Mouse (Mus musculus): ENCODE measurements at regions not wholly inside any gene's neighbourhood (a gene's known extent, or its start where the extent isn't known, plus 50 kb on each side); places are given as distances from the start of the nearest gene placed in this dataset.
"Not testable (repeated sequence)": the region's sequence is repeated elsewhere in the genome, so short reads cannot be mapped to it uniquely, and the experiment has no call there.

GRCm38 (mm10) chr3:101224091-101224490 lies 63.6 kb downstream of the Cd2 start:
- peak; percentile 48 for DNase-seq (ENCODE audit: low read depth, low spot score)

DNA sequence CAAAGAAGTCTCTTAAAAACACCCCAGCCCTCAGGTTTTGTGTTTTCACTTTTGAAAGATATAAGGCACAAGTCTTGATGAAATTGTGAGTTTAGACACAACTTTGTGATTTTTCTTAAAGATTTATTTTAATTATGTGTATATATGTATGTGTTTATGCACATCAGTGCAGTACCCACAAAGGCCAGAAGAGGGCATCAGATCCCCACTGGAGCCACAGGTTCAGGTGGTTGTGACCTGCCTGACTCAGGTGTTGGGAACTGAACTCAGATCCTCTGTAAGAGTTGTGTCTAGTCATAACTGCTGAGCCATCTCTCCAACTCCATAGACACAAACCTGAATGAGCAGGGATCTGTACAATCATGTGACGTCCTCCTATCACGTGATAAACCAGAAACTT lies 67.8 kb downstream of the Cd2 start:
- DNase-seq (ENCODE audit: low read depth, low spot score), result peak; percentile 30

DNA sequence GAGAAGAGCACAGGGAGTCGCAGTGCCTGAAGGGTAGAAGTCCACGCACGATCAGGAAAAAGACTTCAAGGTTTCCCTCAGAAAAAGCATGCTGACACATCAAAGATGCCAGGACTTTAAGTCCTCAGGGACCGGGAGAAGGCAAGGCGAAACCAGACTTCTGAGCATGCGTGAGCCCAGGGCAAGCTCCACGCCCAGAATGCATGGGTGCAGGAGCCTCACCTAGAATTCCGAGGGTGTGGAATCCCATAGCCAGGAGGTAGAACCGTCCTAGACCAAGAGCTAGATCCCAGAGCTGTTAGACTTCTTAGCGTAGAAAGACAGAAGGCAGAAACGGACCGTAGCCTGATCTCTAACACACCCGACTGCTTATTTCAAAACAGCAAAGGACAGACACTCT lies 71.0 kb downstream of the Cd2 start:
- no peak for DNase-seq (ENCODE audit: low read depth, low spot score)

GRCm38 (mm10) chr3:101213212-101213562 lies 74.6 kb downstream of the Cd2 start:
- no peak for DNase-seq (ENCODE audit: low read depth, low spot score)

DNA sequence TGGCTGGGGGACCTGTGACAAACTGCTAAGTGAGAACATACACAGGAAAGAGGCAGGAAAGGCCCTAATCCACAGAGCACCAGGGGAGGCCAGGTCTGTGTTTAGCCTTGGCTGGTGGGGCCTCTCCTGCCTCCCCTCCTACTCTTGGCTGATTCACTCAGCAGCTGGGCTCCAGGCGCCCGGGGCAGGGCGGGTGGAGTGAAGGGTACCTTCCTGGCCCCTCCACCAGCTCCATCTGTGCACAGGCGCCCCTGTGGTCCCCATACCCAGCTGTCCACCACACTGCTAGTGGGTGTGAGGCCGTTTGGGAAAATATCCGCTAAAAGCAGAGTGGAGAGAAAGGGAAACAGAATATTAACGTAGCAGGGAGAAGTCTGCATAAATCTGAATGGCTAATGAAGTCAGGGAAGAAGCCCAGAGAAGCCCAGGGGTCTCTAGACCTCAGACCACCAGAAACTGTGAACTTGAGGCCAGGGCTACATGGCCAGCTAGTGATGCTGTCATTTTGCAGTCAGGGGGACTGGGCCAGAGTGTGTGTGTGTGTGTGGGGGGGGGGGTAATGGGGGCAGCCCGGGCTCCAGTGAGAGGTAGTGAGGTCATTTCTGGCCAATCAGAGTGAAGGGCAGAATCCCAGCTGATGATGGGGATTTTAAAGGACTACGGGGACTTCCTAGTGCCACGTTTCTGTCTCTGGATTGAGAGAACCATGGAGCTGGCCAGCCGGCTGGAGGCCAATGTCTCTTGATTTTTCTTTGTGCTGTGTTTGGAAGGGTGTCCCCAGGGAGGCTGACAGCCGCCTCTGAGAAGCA lies 75.1 kb downstream of the Cd2 start:
- DNase-seq (ENCODE audit: low read depth, low spot score), result no peak

DNA sequence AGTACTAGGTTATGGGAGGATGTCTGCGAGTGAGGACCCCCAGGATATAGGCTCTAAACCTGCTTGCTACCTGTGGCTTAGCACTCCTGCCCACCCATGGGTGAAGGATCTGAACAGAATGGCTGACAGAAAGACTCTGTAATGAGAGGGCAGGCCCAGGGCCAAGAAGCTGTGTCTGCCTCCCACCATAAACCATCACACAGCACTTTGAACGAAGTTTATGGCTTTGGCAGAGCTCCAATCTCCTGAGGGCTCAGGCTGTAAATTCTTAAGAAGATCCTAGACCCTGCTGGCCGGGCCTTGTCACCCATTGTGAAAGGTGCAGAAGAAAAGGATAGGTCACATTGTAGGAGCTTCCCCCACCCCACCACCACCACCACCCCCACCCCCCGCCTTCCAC lies 75.8 kb downstream of the Cd2 start:
- DNase-seq (ENCODE audit: low read depth, low spot score), result no peak

- no peak for DNase-seq (ENCODE audit: low read depth, low spot score)
Measured at GRCm38 (mm10) chr3:101209546-101209945, 78.2 kb downstream of the Cd2 start.

DNA sequence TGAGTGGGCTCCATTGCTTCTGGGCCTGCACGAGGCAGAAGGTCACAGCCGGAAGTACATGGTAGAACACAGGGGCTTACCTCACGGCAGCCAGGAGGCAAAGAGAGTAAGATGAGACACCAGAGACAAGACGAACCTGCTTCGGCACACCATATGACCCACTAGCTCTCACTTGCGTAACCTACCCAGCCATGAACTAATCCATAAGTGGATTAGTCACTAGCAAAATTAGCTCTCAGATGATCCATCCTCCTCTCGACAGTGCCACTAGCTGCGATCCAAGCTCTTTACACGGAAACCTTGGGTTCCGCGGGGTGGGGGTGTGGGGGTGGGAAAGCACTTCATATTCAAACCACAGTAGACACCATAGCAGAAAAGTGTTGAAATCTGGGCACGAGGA lies 79.0 kb downstream of the Cd2 start:
- DNase-seq (ENCODE audit: low read depth, low spot score), result no peak

GRCm38 (mm10) chr3:101206172-101206571 lies 81.6 kb downstream of the Cd2 start:
- DNase-seq (ENCODE audit: low read depth, low spot score), result not testable (repeated sequence)

DNA sequence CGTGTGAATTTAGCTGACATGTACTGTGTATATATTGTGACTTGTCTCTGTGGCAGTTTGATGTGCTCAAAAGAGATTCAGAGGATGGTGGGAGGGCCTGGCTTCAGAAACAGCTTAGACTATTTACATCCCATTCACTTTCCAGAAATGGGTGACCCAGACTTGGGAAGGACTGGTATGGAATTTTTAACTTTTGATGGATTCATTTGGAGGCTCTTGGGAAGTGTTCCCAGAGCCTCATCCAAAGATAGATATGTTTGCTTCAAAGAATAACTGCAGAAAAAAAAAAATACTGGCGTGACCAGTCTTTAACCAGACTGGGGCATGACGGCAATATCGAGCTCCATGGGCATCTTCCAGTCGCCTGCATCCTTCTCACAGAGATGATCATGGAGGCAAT lies 84.6 kb upstream of the Ptgfrn start:
- DNase-seq (ENCODE audit: low read depth, low spot score), result no peak

GRCm38 (mm10) chr3:101194319-101194718 lies 84.2 kb upstream of the Ptgfrn start:
- no peak for DNase-seq (ENCODE audit: low read depth, low spot score)

DNA sequence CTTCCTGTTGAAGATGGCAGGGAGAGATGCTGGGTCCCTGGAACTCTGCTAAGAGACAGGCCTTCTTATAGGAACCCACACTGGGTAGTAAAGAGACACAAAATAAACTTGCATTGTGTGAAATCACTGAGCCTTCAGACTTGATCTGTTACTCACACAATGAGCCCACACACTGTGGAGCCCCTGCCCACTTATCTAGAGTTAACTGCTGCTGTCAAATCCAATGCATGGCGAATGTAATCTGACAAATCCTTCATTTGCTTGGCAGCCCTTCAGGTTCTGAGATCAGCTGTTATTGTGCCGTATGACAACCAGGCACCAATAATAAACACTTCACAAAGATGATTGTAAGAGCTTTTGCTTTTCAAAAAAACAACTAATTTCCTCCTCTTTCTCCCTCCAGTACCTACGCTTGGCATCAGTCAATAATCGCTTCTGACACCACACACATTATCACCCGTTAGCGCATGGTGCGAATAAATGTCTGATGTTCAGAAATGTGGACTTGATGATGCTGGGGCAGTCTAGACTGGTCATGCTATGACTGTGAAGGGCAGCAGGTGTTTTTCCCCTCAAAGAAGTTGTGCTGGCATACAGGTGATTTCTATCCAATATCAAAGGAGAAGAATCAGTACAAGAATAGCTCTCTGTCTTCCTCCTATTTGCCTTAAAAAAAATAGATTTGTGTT lies 81.4 kb upstream of the Ptgfrn start:
- no peak for DNase-seq (ENCODE audit: low read depth, low spot score)

- DNase-seq (ENCODE audit: low read depth, low spot score), result no peak
Measured at GRCm38 (mm10) chr3:101181958-101182357, 71.9 kb upstream of the Ptgfrn start.

DNA sequence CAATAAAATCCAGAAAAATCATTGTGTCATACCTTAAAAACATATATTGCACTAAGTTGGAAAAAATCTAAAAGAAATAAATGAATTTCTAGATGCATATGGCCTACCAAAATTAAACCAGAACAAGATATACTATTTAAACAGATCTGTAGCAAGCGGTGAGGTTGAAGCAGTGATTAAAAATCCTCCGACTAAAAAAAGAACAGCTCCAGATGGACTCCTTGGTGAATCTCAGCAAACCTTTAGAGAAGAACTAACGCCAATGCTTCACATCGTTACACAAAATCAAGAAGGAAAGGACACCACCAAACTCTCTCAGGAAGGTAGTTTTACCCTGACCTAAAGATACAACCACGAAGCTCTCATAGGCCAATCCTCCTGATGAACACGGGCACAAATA lies 63.9 kb upstream of the Ptgfrn start:
- no peak for DNase-seq (ENCODE audit: low read depth, low spot score)

- no peak for DNase-seq (ENCODE audit: low read depth, low spot score)
Measured at GRCm38 (mm10) chr3:101170037-101171019, 60.2 kb upstream of the Ptgfrn start.

GRCm38 (mm10) chr3:101167026-101167425 lies 56.9 kb upstream of the Ptgfrn start:
- DNase-seq (ENCODE audit: low read depth, low spot score), result no peak

- no peak for DNase-seq (ENCODE audit: low read depth, low spot score)
Measured at GRCm38 (mm10) chr3:101166580-101166979, 56.5 kb upstream of the Ptgfrn start.

DNA sequence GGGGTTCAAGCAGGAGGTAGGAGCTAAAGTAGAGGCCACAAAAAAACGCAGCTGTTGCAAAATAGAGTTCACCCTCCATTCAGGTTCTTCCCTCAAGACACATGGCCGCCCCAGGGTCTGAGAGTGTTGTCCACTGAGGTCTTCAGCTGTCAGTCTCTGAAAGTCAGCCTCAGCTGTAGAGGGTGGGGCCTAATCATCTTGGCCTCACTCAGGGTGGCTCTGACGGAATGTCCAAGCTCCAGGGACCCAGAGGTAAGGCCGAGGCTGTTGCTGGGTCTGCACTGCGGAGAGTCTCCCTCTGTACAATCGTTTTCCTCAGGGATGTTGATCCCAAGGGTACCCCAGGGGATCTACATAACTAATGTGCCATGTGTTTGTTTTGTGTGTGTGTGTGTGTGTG lies 55.2 kb upstream of the Ptgfrn start:
- no peak for DNase-seq (ENCODE audit: low read depth, low spot score)

- no peak for DNase-seq (ENCODE audit: low read depth, low spot score)
Measured at GRCm38 (mm10) chr3:101164771-101165170, 54.7 kb upstream of the Ptgfrn start.

DNA sequence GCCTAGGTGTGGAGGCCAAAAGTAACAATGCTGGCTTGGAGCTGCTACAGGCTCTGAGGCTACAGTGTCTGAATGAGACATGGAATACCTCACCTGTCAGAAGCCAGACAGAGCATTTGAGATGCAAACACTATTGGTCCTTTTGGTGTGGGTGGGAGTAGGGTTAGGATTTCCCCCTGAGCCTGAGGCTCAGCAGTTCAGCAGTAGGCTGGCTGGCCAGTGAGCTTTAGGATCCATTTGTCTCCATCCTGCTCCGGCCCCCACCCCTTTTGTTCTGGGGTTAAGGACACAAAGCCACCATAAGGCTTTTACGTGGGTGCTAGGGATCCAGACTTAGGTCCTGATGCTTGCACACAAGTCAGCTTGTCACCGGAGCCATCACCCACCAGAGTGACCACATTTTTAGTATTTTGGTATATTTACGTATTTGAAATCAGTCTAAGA lies 53.9 kb upstream of the Ptgfrn start:
- no peak for DNase-seq (ENCODE audit: low read depth, low spot score)

DNA sequence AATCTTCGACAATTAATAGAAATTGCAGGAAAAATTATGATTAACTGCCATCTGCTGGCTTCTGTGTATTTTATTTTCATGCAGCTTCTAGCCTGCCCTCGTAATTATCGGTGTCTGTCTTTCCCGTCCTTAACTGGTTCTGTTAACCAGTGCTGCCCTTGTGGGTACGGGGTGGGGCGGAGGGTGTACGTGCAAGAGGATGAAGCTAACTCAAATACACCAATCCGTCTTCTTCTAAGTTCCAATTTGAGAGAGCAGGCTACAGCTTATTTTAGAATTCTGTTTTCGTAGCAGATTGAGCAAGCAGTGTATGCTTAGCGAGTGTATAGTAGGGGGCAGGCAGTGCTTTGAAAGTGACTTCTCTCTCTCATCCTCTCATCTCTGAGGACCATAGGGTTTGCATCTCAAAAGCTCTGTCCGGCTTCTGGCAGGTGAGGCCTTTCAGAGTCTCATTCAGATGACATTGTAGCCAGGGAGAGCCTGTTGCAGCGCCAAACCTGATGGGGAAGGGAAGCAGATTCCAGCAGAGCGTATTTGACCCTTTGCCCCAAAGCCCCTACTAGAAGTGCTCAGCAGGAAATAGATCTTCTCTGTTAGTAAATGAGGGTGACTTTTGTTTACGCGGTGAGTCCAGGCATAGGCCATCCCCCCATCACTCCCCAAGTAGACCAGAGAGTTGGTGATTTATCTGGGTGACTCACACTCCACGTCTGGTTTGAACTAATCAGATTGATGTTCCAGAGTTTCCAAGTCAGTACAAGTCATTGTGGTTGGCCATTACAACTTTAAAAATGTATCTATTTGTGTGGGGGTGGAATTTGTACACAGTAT lies 53.3 kb upstream of the Ptgfrn start:
- no peak for DNase-seq (ENCODE audit: low read depth, low spot score)

Data from CD4-positive helper T cell, adult 2 months (primary cell).